Mouse (Mus musculus) bone marrow, adult 2 months (tissue): ENCODE measurements at regions not wholly inside any gene's neighbourhood (a gene's known extent, or its start where the extent isn't known, plus 50 kb on each side); places are given as distances from the start of the nearest gene placed in this dataset.

Experiments used
- H3K27ac ChIP-seq: fragments of 200-500 bp; 2 replicates; pipeline ENCODE4 v1.5.1; 2012; ENCODE audit warnings: low read depth, mild to moderate bottlenecking, control low read depth, inconsistent platforms, low read length; ENCODE audit not compliant: control insufficient read depth, poor library complexity, insufficient read depth
- H3K4me1 ChIP-seq: fragments of 200-500 bp; 2 replicates; pipeline ENCODE4 v1.6.1; 2011; ENCODE audit warnings: low read length; ENCODE audit not compliant: control insufficient read depth, insufficient read depth
- H3K4me3 ChIP-seq: fragments of 200-500 bp; replicated peaks from 2 replicates; pipeline ENCODE3; 2011; ENCODE audit warnings: mild to moderate bottlenecking, low read depth, low read length, control low read depth; ENCODE audit not compliant: control insufficient read depth
- CTCF ChIP-seq: fragments of 200-500 bp; IDR thresholded peaks from 2 replicates; pipeline ENCODE4 v1.5.1; 2011; ENCODE audit warnings: low read length, control low read depth; ENCODE audit not compliant: control insufficient read depth, insufficient read depth
- POLR2A ChIP-seq: fragments of 200-500 bp; IDR thresholded peaks from 2 replicates; pipeline ENCODE4 v1.6.1; 2011; ENCODE audit warnings: low read depth, mild to moderate bottlenecking, control low read depth, low read length, borderline replicate concordance; ENCODE audit not compliant: control insufficient read depth
- WGBS: fragments of 180-500 bp; shearing (Covaris S2); methylation state at CpG from one replicate; pipeline ENCODE4 v1.1.7; 2018; 5-methylcytosine and 5-hydroxymethylcytosine counted together

DNA sequence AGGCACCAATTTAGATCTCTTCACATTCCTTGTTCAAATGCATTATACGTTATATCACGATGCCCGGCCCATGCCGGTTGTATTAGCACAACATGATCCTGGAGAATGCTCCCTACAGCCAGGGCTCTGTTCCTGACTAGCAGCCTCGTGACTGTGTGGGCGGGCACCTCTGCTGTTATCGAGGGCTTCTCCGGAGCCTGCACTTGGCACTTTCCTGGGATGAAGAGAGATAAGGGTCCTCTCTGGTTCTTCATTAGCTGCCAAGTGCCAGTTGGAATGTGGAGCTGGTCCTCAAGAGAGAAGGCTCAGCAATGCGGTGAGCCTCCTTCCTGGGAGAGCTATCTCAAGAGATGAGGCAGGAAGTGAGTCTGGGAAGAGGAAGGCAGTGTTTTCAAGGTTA is 598.9 kb upstream of the AI429214 start:
- 75% methylated on average over 9 of the region's 9 CpGs for WGBS
- H3K4me1 ChIP-seq: no peaks in the 10 kb centered on the region
- H3K27ac ChIP-seq: no peak overlapping the region

DNA sequence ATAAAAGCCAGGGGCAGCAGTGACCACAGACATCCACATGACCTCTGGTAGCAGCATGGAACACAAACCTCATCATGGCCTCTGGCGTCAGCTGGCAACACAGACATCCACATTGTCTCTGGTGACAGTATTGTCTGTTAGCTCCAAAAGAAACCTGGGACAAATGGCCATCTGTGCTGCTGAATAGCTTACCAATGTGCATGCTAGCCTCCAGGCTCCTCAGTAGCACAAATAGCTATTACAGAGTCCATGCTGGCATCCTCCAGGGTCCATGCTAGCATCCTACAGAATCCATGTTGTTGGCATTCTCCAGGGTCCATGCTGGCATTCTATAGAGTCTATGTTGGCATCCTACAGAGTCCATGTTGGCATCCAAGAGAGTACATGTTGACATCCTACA is 596.9 kb upstream of the AI429214 start:
- H3K27ac ChIP-seq: no peak overlapping the region
- no peaks in the 10 kb centered on the region for H3K4me1 ChIP-seq
- H3K4me3 ChIP-seq: no peak overlapping the region
- WGBS: 79% methylated on average over 1 of the region's 1 CpGs
- no peak for TF ChIP-seq POLR2A
- TF ChIP-seq CTCF: no peak

More for the DNA sequence above, 598.9 kb upstream of the AI429214 start:
- H3K4me3 ChIP-seq: no peak overlapping the region
- TF ChIP-seq CTCF (no peak), POLR2A (no peak)

DNA sequence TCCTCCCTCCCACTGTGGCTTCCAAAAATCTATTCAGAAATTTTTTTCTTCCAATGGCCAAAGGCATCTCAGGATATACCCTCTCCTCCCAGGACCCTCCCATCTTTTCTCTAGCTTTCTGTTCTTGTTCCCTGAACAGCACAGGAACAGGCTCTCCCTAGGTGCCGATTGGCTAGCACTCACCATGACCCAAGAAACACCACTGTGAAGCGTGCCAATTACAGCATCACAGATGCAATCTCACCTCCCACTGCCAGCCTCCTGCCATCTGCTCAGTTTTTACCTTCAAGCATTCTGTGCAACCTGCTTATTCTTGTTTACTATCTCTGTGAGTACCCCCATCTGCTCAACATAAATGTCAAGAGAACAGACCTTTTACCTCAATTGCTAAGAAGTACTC is 586.7 kb upstream of the AI429214 start:
- WGBS: 80% methylated on average over 2 of the region's 2 CpGs
- TF ChIP-seq POLR2A (no peak), CTCF (no peak)
- Histone ChIP-seq H3K4me1 (no peaks in the 10 kb centered on the region), H3K4me3 (no peak overlapping the region), H3K27ac (no peak overlapping the region)
